Mouse (Mus musculus) adrenal gland, postnatal 25 days (tissue): ENCODE measurements at regions not wholly inside any gene's neighbourhood (a gene's known extent, or its start where the extent isn't known, plus 50 kb on each side); places are given as distances from the start of the nearest gene placed in this dataset.

Source experiments
- DNase-seq: peaks from one replicate; pipeline ENCODE4 v3.0.0; 2021; ENCODE audit warnings: mixed read lengths

DNA sequence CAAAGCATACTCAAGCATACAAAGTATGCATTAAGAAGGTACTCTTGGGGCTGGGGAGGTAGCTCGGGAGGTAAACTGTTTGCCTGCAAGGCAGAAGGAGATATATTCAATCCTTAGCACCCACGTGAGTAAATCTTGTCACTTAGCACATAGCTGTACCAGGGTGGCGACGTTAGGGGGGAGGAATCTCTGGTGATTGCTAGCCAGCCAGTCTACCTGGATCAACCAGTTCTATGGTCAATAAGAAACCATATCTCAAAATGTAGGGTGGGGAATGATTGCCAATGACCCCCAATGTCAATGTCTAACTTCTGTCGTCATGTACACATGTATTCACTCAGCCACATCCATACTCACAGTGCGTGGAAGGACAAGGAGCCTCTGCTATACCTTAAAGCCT lies 214.5 kb downstream of the CK137956 start:
- no peak for DNase-seq

DNA sequence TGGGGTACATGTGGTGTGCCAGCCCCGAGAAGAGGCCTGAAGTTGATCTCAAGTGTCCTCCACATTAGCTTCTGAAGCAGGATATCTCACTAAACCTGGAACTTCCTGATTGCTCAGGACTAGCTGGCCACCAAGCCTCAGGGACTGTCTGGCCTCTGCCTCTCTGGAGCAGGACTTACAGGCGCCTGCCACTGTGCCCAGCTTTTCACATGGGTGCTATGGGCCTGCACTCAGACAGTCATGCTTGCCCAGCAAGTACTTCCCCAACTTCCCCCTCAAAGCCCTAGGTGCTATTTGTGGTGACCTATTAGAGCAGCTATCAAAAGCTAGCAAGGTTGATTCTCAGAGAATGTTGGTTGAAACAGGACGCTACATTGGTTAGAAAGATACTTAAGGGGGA lies 220.0 kb downstream of the CK137956 start:
- no peak for DNase-seq

DNA sequence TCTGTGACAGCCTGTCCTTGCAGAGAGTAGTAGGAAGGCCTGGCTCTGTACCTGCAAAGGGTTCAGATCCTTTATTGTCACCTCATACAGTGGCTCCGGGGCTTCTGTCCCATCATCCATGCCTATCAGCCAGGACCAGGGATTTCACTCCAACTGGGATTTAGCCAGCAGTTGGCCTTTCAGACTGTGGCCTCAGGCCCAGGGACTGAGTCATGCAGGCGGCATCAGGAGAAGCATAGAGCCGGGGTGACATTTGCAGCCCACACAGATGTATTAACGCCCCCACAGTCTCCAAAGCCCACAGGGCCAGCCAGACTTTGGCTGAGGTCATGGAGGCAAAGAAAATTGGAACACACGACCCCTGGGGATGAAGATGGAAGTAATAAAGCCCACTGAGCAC lies 222.9 kb downstream of the CK137956 start:
- DNase-seq = peak; percentile 59

DNA sequence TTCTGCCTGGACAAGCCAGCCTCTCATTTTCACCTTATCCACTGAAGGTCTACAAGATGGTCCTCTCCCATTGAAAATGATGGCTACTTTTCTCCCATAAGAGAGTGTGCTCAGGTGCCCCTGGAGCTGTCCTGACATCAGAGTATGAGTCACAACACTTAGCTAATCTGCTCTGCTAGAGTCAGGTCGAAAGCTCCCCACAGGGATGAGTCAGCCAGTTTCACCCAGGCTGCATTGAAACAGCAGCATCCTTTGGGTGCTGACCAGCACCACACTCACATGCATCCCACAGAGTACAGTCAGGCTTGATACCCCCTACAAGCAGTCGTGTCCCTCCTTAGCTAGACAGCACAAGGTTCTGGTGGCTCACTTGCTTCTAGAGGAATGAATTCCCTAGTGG lies 234.0 kb downstream of the CK137956 start:
- DNase-seq = no peak

DNA sequence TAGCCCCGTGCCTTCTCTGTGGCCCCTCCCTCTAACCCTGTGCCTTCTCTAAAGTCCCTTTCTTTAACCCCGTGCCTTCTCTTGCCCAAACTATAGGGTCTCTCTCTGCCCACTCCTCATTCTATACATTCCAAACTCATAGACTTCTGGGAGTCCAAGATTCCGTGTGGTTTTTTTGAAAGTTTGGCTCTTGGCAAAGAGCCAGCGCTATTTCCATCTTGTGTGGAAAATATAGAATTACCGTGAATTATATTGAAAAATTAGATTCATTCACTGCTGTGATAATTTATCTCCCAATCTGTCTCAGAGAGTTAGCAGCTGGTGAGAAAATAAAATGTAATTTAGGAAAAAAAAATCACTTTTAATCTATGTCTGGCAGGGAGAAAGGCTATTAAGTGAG lies 234.6 kb downstream of the CK137956 start:
- DNase-seq = no peak

DNA sequence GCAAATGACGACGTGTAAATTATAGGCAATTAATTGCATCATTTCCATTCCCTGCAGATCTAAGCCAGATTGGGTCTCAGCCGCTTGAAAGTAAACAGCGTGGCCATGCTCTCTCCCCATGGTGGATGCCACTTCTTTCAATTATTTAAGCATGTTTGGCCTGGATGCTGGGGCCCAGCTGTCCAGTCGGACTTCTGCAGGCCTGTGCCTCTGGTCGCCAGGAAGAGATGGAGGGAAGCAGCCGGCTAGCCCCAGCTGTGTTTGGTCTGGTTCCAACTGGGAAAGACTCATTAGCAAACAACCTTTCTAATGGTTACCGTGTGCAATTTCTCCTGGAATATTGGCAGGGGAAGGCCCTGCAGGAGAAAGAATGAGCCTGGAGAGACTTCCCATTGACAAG lies 236.1 kb downstream of the CK137956 start:
- no peak for DNase-seq

DNA sequence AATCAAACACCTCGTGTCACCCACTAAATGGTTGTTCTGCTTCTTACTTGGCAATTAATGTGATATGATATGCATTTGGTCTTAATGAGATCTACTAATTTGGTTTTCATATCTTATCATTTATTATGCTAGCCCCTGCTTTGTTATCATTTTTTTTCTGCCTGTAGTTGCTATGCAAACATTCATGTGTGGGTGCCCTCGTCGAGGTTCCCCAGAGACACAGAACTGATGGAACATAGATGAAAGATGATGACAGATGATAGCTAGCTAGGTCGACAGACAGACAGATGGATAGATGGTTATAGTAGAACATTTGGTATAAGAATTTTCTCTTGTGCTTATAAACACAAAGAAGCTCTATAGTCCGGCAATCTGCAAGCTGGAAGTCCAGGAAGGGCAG lies 252.1 kb downstream of the CK137956 start:
- DNase-seq = no peak

DNA sequence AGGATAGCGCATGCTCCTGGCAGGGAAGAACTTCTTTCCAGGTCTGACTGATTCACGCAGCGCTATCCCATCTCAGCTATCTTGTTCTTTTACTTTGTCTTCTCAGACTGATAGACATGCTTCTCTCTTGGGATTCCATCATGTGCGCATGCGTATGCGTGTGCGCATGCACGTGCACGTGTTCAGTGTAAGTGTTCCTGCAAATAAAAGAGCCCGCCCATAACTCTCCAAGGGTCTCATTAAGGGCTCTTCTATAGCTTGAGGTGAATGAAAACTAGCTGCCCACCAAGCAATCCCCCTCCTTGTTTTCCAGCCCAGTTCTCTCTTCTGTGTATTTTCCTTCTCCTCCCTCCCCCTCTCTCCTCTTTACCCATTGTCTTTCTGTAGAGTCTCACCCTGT lies 258.5 kb downstream of the CK137956 start:
- no peak for DNase-seq

DNA sequence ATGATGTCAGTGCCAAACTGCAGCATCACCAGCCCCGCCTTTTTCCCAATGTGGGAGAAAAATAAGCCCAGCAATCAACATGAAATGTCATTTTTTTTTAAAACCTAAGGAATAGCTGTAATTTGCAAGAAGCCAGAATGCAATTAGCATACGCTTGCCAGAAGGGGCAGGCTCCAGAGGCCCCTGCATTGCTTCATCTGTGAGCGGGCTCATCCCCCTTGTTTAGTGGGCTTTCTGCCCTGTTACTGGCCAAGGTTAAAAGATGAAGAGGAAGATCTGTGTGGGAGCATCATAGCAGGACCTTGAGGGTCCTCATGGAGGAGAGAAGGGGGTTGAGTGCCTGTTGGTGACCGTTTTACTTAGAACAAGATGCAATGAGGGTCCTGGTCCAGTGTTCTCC lies 259.9 kb downstream of the CK137956 start:
- no peak for DNase-seq

DNA sequence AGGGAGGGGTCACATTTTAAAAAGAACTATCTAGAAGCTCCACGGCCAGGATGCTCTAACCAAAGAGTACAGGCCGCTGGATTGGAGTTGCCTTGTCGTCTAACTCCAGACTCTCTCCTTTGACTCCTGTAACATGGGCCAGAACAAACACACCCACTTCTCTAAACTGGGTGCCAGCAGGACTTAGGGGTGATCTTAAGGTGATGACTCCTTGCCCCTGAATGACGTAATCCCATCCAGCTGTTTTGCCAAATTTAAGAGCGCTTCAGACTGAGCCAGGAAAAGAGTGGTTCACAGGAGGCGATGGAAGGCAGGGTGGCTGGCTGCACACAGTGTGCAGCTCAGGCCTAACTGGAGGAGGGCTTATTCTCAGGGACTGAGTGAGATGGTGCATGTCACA lies 261.0 kb downstream of the CK137956 start:
- no peak for DNase-seq

DNA sequence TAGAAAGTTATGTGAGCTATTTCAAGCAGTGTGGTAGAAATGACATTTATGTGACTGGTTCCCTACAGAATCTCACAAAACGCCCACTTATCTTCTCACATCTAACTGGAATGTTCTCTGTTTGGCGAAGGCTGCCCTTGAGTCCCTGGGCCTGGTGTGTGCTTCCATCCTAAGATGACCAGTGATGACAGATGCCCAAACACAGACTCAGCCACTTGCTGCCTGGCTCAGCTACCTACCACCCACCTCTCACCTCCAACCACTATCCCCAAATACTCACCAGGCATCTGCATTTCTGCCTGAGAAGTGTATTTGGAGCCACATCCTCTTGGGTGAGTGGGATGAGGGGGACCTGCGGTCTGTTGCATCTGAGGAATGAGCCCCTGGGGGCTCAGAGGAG lies 262.6 kb downstream of the CK137956 start:
- DNase-seq = no peak

DNA sequence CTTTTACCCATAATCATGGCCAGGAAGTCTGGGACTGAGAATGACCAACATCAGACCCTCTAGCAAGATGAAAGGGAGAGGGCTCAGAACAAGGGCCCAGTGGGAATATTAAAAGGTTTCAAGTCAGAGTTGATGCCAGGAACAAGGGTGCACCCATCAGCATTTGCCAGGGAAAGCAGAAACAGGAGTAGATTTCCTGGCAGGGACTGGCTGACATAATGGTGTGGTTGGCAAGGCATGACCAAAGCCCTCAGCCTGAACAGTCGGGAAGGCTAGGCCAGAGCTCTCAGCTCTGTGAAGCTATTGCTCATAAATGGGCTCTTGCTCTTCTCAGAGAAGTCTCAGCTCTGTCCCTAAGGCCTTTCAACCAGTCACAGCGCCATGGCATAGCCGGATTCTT lies 263.6 kb downstream of the CK137956 start:
- DNase-seq = no peak

DNA sequence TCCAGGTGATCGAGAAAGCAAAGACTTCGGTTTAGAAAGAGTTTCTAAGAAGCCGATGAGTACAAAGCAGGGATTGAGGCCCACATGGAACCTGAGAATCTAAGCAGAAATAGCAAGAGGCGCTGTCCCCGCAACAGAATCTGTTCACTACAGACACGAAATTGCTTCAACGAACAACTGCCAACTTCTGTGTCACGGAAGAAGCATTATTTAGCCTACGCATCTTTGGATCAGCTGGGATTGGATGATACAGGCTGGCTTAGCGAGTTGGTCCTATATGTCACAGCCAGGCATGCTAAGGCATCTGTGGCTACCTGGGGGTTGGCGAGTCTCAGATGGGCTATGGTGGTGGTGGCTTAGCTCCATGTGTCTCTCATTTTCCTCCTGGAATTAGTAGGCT lies 269.1 kb downstream of the CK137956 start:
- no peak for DNase-seq

DNA sequence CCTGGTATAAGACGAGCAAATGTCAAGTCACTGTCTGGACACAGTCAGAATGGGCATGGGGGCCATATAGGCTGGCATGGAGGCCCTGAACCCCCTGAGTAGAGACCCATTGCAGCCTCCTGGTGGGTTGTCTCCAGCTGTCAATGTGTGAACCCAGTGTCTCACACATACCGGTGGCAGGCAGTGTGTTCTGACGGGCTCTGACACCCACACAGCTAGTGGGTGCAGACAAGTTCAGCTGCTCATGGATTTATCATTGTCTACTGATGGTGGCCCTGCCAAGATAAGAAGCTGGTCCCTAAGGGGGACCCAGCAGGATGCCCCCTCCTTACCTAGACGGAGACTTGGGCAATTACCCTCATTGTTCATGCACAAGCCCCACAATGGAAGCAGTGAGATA lies 280.8 kb downstream of the CK137956 start:
- no peak for DNase-seq

DNA sequence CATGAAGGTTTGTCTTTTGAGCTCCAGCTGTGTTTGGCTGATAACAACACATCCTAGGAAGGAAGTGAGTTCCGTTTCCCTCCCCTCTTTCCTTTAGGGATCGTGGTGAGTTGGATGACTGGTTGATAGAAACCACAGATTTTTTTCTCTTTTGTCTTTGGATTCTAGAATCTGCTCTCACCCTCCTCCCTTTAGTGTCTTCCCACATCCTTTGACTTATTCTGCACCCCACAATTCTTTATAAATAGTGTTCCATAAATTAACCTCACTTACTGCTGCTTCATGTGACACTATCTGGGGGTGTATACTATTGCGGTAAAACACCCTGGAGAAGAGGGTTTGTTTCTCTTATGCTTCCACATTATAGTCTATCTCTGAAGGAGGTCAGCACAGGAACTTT lies 285.7 kb downstream of the CK137956 start:
- no peak for DNase-seq

DNA sequence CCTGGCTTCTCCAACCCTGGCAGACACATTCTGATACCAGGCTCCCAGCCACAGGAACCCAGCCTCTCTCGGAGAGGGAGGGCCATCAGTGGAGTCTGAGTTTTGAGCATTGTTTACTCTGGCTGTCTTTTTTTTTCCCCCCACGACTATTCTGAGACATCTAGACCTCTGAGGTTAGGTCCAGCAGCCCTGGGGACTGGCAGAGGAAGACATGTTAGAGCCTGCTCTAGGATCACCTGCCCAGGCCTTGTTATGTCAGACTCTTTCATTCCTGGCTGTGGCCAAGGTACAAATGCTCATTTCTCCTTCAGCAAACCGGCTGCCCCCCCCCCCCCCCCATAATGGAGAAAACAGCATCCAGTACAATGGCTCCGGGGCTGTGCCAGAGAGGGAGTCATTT lies 291.4 kb downstream of the CK137956 start:
- no peak for DNase-seq

DNA sequence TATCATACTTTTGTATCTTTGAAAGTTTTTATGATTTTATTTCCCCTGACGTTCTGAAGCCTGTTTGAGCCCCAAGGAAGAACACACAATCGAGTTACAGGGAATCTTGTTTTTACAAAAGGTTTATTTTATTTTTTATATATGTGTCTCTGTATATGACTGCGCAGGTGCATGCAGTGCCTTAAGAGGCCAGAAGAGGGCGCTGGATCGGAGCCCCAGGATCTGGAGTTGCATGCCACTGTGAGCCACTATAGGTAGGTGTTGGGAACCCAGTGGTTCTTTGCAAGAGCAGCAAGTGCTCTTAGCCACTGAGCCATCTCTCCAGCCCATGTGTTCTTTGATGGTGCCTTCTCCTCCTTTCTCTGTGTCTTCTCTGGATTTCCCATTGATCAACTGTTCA lies 292.3 kb downstream of the CK137956 start:
- no peak for DNase-seq

DNA sequence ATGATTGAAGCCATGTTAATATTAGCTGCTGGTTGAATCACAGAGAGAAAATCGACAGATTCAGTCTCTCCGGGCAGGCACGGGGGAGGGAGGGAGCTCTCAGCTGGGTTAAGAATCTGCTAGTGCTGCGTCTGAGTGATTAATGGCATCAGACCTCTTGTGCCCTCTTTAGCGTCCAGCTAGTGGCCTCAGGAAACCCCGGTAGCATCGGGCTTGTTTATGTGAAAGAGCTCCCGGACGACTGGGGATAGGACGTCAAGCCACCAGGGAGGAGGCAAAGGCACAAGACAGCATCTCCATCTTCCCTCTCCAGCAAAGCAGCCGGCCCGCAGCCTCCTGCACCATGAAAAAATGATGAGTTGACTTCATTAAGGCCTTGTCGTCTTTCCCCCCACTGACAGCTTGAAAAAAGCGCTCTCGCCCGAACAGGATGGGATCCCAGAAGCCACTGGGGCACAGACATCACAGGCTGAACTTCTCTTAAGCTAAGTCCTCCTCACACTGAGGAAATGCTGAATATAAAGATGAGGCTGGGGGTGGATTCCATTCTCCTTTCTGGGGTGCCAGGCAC lies 294.9 kb downstream of the CK137956 start:
- peak; percentile 4 for DNase-seq

DNA sequence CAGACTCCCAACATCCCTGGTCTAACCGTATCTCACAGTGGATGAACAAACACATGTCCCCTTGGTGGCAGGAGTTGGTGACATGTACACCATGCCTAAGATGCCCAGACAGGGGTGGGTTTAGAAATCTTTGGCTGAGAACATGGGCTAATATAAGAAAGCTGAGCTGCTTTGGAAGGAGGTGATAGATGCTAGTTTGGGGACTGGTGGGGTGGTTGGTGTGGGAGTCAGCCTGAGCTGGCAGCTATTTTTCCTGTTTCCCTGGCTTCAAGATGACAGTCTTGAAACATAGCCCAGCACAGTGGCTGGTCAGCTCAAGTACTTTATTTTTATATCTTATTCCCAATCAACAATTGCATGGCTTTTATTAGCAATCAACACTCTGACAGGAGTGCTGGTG lies 302.0 kb upstream of the Gjb5 start:
- no peak for DNase-seq

DNA sequence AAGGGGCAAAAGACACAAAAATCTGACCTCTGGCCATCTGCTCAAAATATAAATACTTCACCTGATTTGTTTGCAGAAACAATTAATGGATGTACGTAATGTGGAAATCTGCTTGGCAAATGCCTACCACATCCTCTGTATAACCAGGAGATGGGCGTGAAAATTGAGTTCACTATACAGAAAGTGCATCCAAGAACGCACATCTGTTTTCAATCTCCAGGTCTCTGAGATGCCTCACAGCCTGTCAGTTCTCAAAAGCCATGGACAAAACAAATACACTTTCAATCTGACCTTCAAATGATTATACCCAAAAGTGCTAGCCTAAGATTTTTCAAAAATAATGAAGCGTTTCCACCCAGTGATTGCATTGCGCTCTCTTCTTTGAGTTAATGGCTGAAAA lies 293.6 kb upstream of the Gjb5 start:
- no peak for DNase-seq

DNA sequence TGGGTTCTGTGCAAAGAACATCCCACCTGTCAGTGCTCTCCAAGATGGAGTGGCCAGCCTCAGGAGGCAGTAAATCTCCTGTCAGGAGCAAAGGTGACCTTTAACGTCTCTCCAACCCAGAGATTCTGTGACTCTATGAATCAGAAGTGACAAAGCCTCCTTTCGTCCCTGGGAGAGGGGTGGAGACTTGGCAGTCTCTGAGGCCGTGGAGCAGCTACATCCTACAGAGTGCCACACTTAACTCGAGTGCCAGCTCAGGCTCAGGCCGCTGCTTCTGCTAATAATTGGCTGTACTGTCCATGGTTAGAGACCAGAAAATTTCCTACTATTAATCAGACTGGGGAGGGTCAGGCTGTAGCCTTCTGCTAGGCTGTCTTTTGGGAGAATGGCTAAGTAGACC lies 290.0 kb upstream of the Gjb5 start:
- peak; percentile 63 for DNase-seq

DNA sequence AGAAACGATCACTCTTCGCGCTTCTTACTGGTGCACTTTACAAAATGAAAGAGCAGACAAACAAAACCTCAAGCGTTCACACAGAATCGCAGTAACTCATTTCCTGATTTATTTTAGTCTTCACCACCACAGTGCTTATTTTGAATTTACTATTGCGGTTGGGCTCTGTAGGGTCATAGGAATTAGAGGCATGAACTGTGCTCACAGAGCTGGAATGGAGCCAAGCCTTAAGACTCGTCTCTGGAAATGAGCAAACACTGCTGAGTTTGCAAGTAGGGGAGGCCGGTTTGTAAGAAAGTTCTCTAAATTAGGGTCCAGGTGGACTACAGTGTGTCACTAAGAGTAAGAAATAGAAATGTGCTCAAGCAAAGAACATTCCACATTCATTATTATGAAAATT lies 289.2 kb upstream of the Gjb5 start:
- no peak for DNase-seq

DNA sequence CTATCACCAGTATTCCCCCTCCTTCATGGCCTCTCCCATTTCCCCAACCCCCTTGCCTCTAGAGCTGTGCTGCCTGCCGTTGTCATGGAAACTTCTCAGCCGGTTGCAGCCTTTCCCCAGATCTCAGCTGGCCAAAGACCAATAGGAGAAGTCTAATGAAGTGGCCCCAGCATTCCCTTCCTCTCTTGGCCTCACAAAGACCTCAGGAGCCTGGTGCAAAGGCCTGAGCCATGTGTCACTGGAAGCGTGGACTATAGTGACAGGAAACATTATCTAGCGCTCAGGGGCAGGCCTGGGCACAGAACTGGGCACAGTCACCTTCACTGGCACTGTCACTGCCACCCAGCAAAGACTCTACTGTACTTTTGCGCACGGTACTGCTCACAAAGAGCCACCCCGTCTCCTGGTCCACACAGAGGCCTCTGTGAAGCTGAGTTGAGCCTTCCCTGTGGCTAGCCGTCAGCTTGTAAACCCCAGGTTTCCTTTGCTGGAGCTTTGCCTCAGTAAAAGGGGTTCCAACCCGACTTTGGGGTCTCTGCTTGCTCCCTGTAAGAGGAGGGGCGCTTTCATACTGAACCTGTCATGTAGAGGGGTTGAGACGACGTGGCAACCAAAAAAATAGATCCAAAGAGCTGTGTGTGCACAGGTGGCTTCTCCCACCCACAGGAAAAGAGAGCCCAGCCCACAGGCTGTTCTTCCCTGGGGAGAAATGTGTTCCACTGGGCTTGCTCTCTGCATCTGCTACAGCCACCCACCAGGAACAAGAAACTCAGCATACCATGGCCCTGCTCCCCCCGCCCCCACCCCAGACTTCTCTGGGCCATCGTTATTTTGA lies 282.5 kb upstream of the Gjb5 start:
- DNase-seq = no peak

DNA sequence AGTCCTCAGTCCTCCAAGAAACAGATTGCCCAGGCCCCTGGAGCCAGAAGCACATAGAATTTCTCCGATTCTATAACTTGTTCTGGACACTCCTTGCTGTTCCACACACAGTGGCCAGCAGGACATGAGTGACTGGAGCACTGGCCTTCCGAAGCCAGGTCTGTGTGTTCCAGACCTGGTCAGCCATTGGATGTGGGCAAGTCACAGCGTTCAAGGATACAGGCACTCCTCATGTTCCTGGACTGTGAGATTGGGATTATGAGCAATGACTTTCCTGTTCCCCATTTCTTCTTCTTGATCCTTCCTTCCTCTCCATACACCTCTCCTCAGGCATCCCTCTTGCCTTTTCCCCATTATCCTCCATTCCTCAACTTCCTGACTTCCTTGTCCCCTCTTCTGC lies 281.8 kb upstream of the Gjb5 start:
- no peak for DNase-seq

DNA sequence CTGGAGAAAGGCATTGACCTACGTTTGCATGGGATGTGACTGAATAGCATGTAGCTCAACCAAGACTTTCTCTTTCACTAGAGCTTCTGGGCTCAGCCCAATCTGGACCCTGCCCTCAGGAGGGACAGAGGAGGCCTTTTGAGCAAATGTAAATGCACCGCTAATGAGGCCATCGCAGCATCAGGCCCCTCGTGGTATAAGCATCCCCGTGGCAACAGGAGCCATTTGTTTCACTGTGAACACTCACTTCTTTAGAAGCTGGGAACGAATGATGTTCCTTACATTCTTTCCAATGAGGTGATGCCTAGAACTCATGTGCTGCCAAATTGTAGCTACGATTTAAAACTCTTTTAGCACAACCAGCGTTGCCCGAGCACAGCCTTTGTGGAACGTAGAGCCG lies 279.0 kb upstream of the Gjb5 start:
- DNase-seq = no peak
